Comparison of ENCODE assay signal across 16 mouse cellular contexts in genomic region chr13:44152806-44153613, GRCm38 (mm10).
DNase-seq lines count a peak whose midpoint lies in the region; ATAC-seq lines count a peak whose summit lies in the region.
"Had no signal": no experiment of that assay in that cellular context is flagged by ENCODE, and none has a peak within 500 bp of the region (broad histone marks: within the 10 kb centered on the region; RNA-seq: fewer than 3 reads in every experiment).

No protein-coding gene starts in this region.

- peak; percentile 17 for DNase-seq in embryonic facial prominence, embryonic 11.5 days (ENCODE audit: low spot score)
- DNase-seq in embryonic facial prominence, embryonic 10.5 days (ENCODE audit: low spot score): no peak
- DNase-seq in midbrain, embryonic 11.5 days (ENCODE audit: low spot score, missing footprints): peak; percentile 72
- DNase-seq in thymus, postnatal 25 days: peak; percentile 70
- DNase-seq in right cerebral cortex, postnatal 14 days: no peak
- DNase-seq in kidney, adult 18-20 months: no peak
- DNase-seq: cerebellum, postnatal 10 days; gastrocnemius, postnatal 14 days; kidney, postnatal 10 days; layer of hippocampus, postnatal 36 days; lung, embryonic 14.5 days had no signal

- WGBS in embryonic facial prominence, embryonic 11.5 days: 60% methylated on average over 10 of the region's 10 CpGs
- 73% methylated on average over 10 of the region's 10 CpGs for WGBS in embryonic facial prominence, embryonic 10.5 days
- 82% methylated on average over 10 of the region's 10 CpGs for WGBS in midbrain, embryonic 11.5 days
- 76% methylated on average over 10 of the region's 10 CpGs for WGBS in midbrain, embryonic 16.5 days

- no peaks in the 10 kb centered on the region for H3K4me1 ChIP-seq in embryonic facial prominence, embryonic 11.5 days (ENCODE audit: control insufficient read depth, insufficient read depth, low read length)
- peaks cover 6% of the 10 kb centered on the region for H3K4me1 ChIP-seq in embryonic facial prominence, embryonic 10.5 days
- no peaks in the 10 kb centered on the region for H3K4me1 ChIP-seq in midbrain, embryonic 11.5 days (ENCODE audit: control insufficient read depth, insufficient read depth, low read length)
- H3K4me1 ChIP-seq in midbrain, embryonic 16.5 days (ENCODE audit: control insufficient read depth, insufficient read depth, low read length): no peaks in the 10 kb centered on the region
- H3K4me1 ChIP-seq: intestine, embryonic 15.5 days had no signal

- no peak; the same call in 1 of the 2 replicates for ATAC-seq in embryonic facial prominence, embryonic 11.5 days (replicated peaks; ENCODE audit: insufficient number of reproducible peaks, low FRiP score, low TSS enrichment, low read depth)
- no peak for ATAC-seq in midbrain, embryonic 11.5 days (ENCODE audit: low FRiP score)
- no peak for ATAC-seq in midbrain, embryonic 16.5 days
- peak; percentile 55; the same call in 1 of the 2 replicates for ATAC-seq in megakaryocyte progenitor cell, adult 5-6 weeks (replicated peaks; ENCODE audit: poor library complexity)
- ATAC-seq: intestine, embryonic 15.5 days had no signal

- H3K4me3 ChIP-seq in embryonic facial prominence, embryonic 11.5 days (ENCODE audit: low read depth, low read length): no peak overlapping the region
- H3K4me3 ChIP-seq in embryonic facial prominence, embryonic 10.5 days: no peak overlapping the region
- no peak overlapping the region for H3K4me3 ChIP-seq in midbrain, embryonic 11.5 days (ENCODE audit: low read depth, low read length)
- H3K4me3 ChIP-seq in midbrain, embryonic 16.5 days (ENCODE audit: low read depth, low read length): no peak overlapping the region
- H3K4me3 ChIP-seq: intestine, embryonic 15.5 days; neural tube, embryonic 12.5 days had no signal

- no peak overlapping the region for H3K27ac ChIP-seq in embryonic facial prominence, embryonic 11.5 days (replicated peaks; ENCODE audit: low read depth, low read length)
- H3K27ac ChIP-seq in embryonic facial prominence, embryonic 10.5 days (replicated peaks): no peak overlapping the region
- no peak overlapping the region for H3K27ac ChIP-seq in midbrain, embryonic 11.5 days (ENCODE audit: low read depth, low read length)
- no peak overlapping the region for H3K27ac ChIP-seq in midbrain, embryonic 16.5 days (ENCODE audit: low read length)
- H3K27ac ChIP-seq: intestine, embryonic 15.5 days; neural tube, embryonic 12.5 days had no signal

- no peak overlapping the region for H3K9ac ChIP-seq in embryonic facial prominence, embryonic 11.5 days (replicated peaks; ENCODE audit: low read length)
- H3K9ac ChIP-seq in midbrain, embryonic 11.5 days (ENCODE audit: low read length): no peak overlapping the region
- H3K9ac ChIP-seq in midbrain, embryonic 16.5 days (ENCODE audit: low read depth, low read length): no peak overlapping the region
- H3K9ac ChIP-seq: intestine, embryonic 15.5 days; lung, embryonic 14.5 days; neural tube, embryonic 12.5 days had no signal

- no peaks in the 10 kb centered on the region for H3K36me3 ChIP-seq in embryonic facial prominence, embryonic 11.5 days (replicated peaks; ENCODE audit: control insufficient read depth, insufficient read depth, low read depth, low read length)
- no peaks in the 10 kb centered on the region for H3K36me3 ChIP-seq in embryonic facial prominence, embryonic 10.5 days (replicated peaks)
- no peaks in the 10 kb centered on the region for H3K36me3 ChIP-seq in midbrain, embryonic 11.5 days (ENCODE audit: control insufficient read depth, insufficient read depth, low read length)
- H3K36me3 ChIP-seq in midbrain, embryonic 16.5 days (ENCODE audit: control insufficient read depth, insufficient read depth, low read length): no peaks in the 10 kb centered on the region
- H3K36me3 ChIP-seq: G1E; intestine, embryonic 15.5 days; neural tube, embryonic 12.5 days had no signal

- no peaks in the 10 kb centered on the region; the same call in 1 of the 2 replicates for H3K9me3 ChIP-seq in embryonic facial prominence, embryonic 11.5 days (replicated peaks; ENCODE audit: control insufficient read depth, low read length)
- peaks cover 7% of the 10 kb centered on the region; the same call in 1 of the 2 replicates for H3K9me3 ChIP-seq in embryonic facial prominence, embryonic 10.5 days
- H3K9me3 ChIP-seq in midbrain, embryonic 11.5 days (ENCODE audit: control insufficient read depth, low read length): no peaks in the 10 kb centered on the region; the same call in 1 of the 2 replicates
- 0 out of 2 replicates have a peak, but pooled peaks cover 2% of the 10 kb centered on the region for H3K9me3 ChIP-seq in midbrain, embryonic 16.5 days (replicated peaks; ENCODE audit: control insufficient read depth, low read length, poor library complexity, severe bottlenecking)
- H3K9me3 ChIP-seq: intestine, embryonic 15.5 days; neural tube, embryonic 12.5 days had no signal

- H3K27me3 ChIP-seq in embryonic facial prominence, embryonic 11.5 days (ENCODE audit: control insufficient read depth, insufficient read depth, low read length): no peaks in the 10 kb centered on the region
- H3K27me3 ChIP-seq in embryonic facial prominence, embryonic 10.5 days (replicated peaks; ENCODE audit: low read depth, poor library complexity, severe bottlenecking): no peaks in the 10 kb centered on the region; the same call in 1 of the 2 replicates
- H3K27me3 ChIP-seq in midbrain, embryonic 11.5 days (ENCODE audit: control insufficient read depth, insufficient read depth, low read length): no peaks in the 10 kb centered on the region
- H3K27me3 ChIP-seq in midbrain, embryonic 16.5 days (ENCODE audit: control insufficient read depth, insufficient read depth, low read depth, low read length): no peaks in the 10 kb centered on the region
- H3K27me3 ChIP-seq: intestine, embryonic 15.5 days; neural tube, embryonic 12.5 days had no signal

- no peak overlapping the region for H3K4me2 ChIP-seq in embryonic facial prominence, embryonic 11.5 days (ENCODE audit: low read depth, low read length)
- H3K4me2 ChIP-seq in midbrain, embryonic 11.5 days: no peak overlapping the region
- no peak overlapping the region for H3K4me2 ChIP-seq in midbrain, embryonic 16.5 days (ENCODE audit: low read length)
- H3K4me2 ChIP-seq: intestine, embryonic 15.5 days; lung, embryonic 14.5 days; neural tube, embryonic 12.5 days had no signal

Comparison
In these comparisons a context has a peak if more than half of its experiments do, and no peak if none do; other contexts are left out.
1. DNase-seq: peak in embryonic facial prominence, embryonic 11.5 days (single experiment), midbrain, embryonic 11.5 days (single experiment) and thymus, postnatal 25 days (single experiment); none in embryonic facial prominence, embryonic 10.5 days (single experiment), right cerebral cortex, postnatal 14 days (single experiment) and kidney, adult 18-20 months (single experiment).